In genomic region chr4:21690221-21690620, GRCm38 (mm10) we compare ENCODE assay signal across 28 mouse cellular contexts. TPM values are rescaled to one million over a fixed set of nuclear protein-coding genes. Genes with fewer than 3 reads are reported as not detected.
A peak's percentile ranks its signal among the peaks of the same experiment; 100 is the strongest.
DNase-seq lines count a peak whose midpoint lies in the region; ATAC-seq and TF ChIP-seq lines count a peak whose summit lies in the region.
"Had no signal": no experiment of that assay in that cellular context is flagged by ENCODE, and none has a peak within 500 bp of the region (broad histone marks: within the 10 kb centered on the region; RNA-seq: fewer than 3 reads in every experiment).

No protein-coding gene starts in this region.

- H3K9me3 ChIP-seq in forebrain, embryonic 12.5 days = no peaks in the 10 kb centered on the region
- H3K9me3 ChIP-seq in forebrain, embryonic 16.5 days (ENCODE audit: control insufficient read depth, low read length) = no peaks in the 10 kb centered on the region
- H3K9me3 ChIP-seq in midbrain, embryonic 12.5 days = no peaks in the 10 kb centered on the region
- no peaks in the 10 kb centered on the region for H3K9me3 ChIP-seq in midbrain, embryonic 16.5 days (replicated peaks; ENCODE audit: control insufficient read depth, low read length, poor library complexity, severe bottlenecking)
- 0 out of 2 replicates have a peak, but pooled peaks cover 6% of the 10 kb centered on the region for H3K9me3 ChIP-seq in forebrain, postnatal 0 days (ENCODE audit: low read length)
- H3K9me3 ChIP-seq in neural tube, embryonic 12.5 days = no peaks in the 10 kb centered on the region
- H3K9me3 ChIP-seq: embryonic facial prominence, embryonic 12.5 days; G1E; heart, embryonic 15.5 days; limb, embryonic 12.5 days; liver, embryonic 13.5 days had no signal

- H3K27me3 ChIP-seq in forebrain, embryonic 12.5 days = peaks cover 85% of the 10 kb centered on the region
- H3K27me3 ChIP-seq in forebrain, embryonic 16.5 days (replicated peaks; ENCODE audit: control insufficient read depth, insufficient read depth, low read length) = peaks cover 55% of the 10 kb centered on the region
- peaks cover 90% of the 10 kb centered on the region for H3K27me3 ChIP-seq in midbrain, embryonic 12.5 days
- peaks cover 57% of the 10 kb centered on the region for H3K27me3 ChIP-seq in midbrain, embryonic 16.5 days (ENCODE audit: control insufficient read depth, insufficient read depth, low read depth, low read length)
- H3K27me3 ChIP-seq in forebrain, postnatal 0 days (ENCODE audit: insufficient read depth, low read length) = peaks cover 68% of the 10 kb centered on the region
- H3K27me3 ChIP-seq in neural tube, embryonic 12.5 days (replicated peaks) = peaks cover 57% of the 10 kb centered on the region

- TF ChIP-seq CTCF in forebrain, postnatal 0 days (IDR thresholded peaks at IDR 0.05; ENCODE audit: low read depth) = no peak

- H3K9ac ChIP-seq in forebrain, embryonic 12.5 days = no peak overlapping the region
- no peak overlapping the region for H3K9ac ChIP-seq in forebrain, embryonic 16.5 days (replicated peaks; ENCODE audit: low read depth, low read length)
- H3K9ac ChIP-seq in midbrain, embryonic 12.5 days (replicated peaks) = no peak overlapping the region
- no peak overlapping the region for H3K9ac ChIP-seq in midbrain, embryonic 16.5 days (ENCODE audit: low read depth, low read length)
- H3K9ac ChIP-seq in forebrain, postnatal 0 days = no peak overlapping the region
- H3K9ac ChIP-seq in neural tube, embryonic 12.5 days = no peak overlapping the region
- H3K9ac ChIP-seq: embryonic facial prominence, embryonic 12.5 days; heart, embryonic 15.5 days; limb, embryonic 12.5 days; liver, embryonic 13.5 days; lung, embryonic 14.5 days had no signal

- DNase-seq in forebrain, postnatal 0 days = peak; percentile 11
- no peak for DNase-seq in ovary, adult 18-20 months (ENCODE audit: low spot score)
- DNase-seq: adrenal gland, postnatal 25 days; cerebellum, adult 11-12 months; gastrocnemius, postnatal 25 days; kidney, postnatal 4 days; layer of hippocampus, adult 9-11 months; liver, embryonic 13.5 days; lung, embryonic 14.5 days; lung, postnatal 4 days; right cerebral cortex, postnatal 25 days had no signal

- no peak for ATAC-seq in forebrain, embryonic 12.5 days (ENCODE audit: low FRiP score)
- ATAC-seq in forebrain, embryonic 16.5 days = no peak
- no peak for ATAC-seq in midbrain, embryonic 12.5 days (ENCODE audit: low FRiP score, low read depth)
- no peak for ATAC-seq in midbrain, embryonic 16.5 days
- no peak for ATAC-seq in forebrain, postnatal 0 days
- ATAC-seq in neural tube, embryonic 12.5 days (ENCODE audit: low FRiP score, low read depth) = no peak
- no peak for ATAC-seq in erythroblast, adult 5-6 weeks (replicated peaks; ENCODE audit: low FRiP score, poor library complexity, severe bottlenecking)
- ATAC-seq: intestine, embryonic 16.5 days had no signal

- H3K4me2 ChIP-seq in forebrain, embryonic 12.5 days = peak overlapping the region; percentile 86; the same call in 1 of the 2 replicates
- no peak overlapping the region for H3K4me2 ChIP-seq in forebrain, embryonic 16.5 days (ENCODE audit: low read length)
- H3K4me2 ChIP-seq in midbrain, embryonic 12.5 days (replicated peaks) = peak overlapping the region; percentile 67; the same call in 1 of the 2 replicates
- no peak overlapping the region for H3K4me2 ChIP-seq in midbrain, embryonic 16.5 days (ENCODE audit: low read length)
- H3K4me2 ChIP-seq in forebrain, postnatal 0 days (ENCODE audit: low read depth) = no peak overlapping the region
- H3K4me2 ChIP-seq in neural tube, embryonic 12.5 days (replicated peaks) = peak overlapping the region; percentile 87
- H3K4me2 ChIP-seq: embryonic facial prominence, embryonic 12.5 days; limb, embryonic 12.5 days; liver, embryonic 13.5 days; lung, embryonic 14.5 days had no signal

- H3K27ac ChIP-seq in forebrain, embryonic 12.5 days = no peak overlapping the region
- no peak overlapping the region for H3K27ac ChIP-seq in forebrain, embryonic 16.5 days (ENCODE audit: low read length)
- H3K27ac ChIP-seq in midbrain, embryonic 12.5 days (replicated peaks) = no peak overlapping the region
- no peak overlapping the region for H3K27ac ChIP-seq in midbrain, embryonic 16.5 days (ENCODE audit: low read length)
- H3K27ac ChIP-seq in forebrain, postnatal 0 days (ENCODE audit: low read depth, low read length) = no peak overlapping the region
- no peak overlapping the region for H3K27ac ChIP-seq in neural tube, embryonic 12.5 days
- H3K27ac ChIP-seq: embryonic facial prominence, embryonic 12.5 days; heart, embryonic 15.5 days; limb, embryonic 12.5 days; liver, embryonic 13.5 days had no signal

- 5% methylated on average over 7 of the region's 7 CpGs for WGBS in forebrain, embryonic 12.5 days
- WGBS in forebrain, embryonic 16.5 days = 3% methylated on average over 7 of the region's 7 CpGs
- 6% methylated on average over 7 of the region's 7 CpGs for WGBS in midbrain, embryonic 12.5 days
- WGBS in midbrain, embryonic 16.5 days = 5% methylated on average over 7 of the region's 7 CpGs
- 5% methylated on average over 7 of the region's 7 CpGs for WGBS in forebrain, postnatal 0 days
- 2% methylated on average over 7 of the region's 7 CpGs for WGBS in neural tube, embryonic 12.5 days

- H3K36me3 ChIP-seq in forebrain, embryonic 12.5 days (replicated peaks) = no peaks in the 10 kb centered on the region
- H3K36me3 ChIP-seq in forebrain, embryonic 16.5 days (ENCODE audit: control insufficient read depth, insufficient read depth) = no peaks in the 10 kb centered on the region
- H3K36me3 ChIP-seq in midbrain, embryonic 12.5 days = no peaks in the 10 kb centered on the region
- H3K36me3 ChIP-seq in midbrain, embryonic 16.5 days (ENCODE audit: control insufficient read depth, insufficient read depth, low read length) = no peaks in the 10 kb centered on the region
- no peaks in the 10 kb centered on the region for H3K36me3 ChIP-seq in forebrain, postnatal 0 days (ENCODE audit: insufficient read depth)
- no peaks in the 10 kb centered on the region for H3K36me3 ChIP-seq in neural tube, embryonic 12.5 days
- H3K36me3 ChIP-seq: embryonic facial prominence, embryonic 12.5 days; G1E; heart, embryonic 15.5 days; limb, embryonic 12.5 days; liver, embryonic 13.5 days had no signal

- H3K4me3 ChIP-seq in forebrain, embryonic 12.5 days (replicated peaks) = no peak overlapping the region
- H3K4me3 ChIP-seq in forebrain, embryonic 16.5 days (replicated peaks; ENCODE audit: low read length) = no peak overlapping the region
- no peak overlapping the region for H3K4me3 ChIP-seq in midbrain, embryonic 12.5 days
- no peak overlapping the region for H3K4me3 ChIP-seq in midbrain, embryonic 16.5 days (ENCODE audit: low read depth, low read length)
- no peak overlapping the region for H3K4me3 ChIP-seq in forebrain, postnatal 0 days (ENCODE audit: low read depth, low read length)
- no peak overlapping the region for H3K4me3 ChIP-seq in neural tube, embryonic 12.5 days
- H3K4me3 ChIP-seq: embryonic facial prominence, embryonic 12.5 days; limb, embryonic 12.5 days; liver, embryonic 13.5 days had no signal

- peaks cover 33% of the 10 kb centered on the region for H3K4me1 ChIP-seq in forebrain, embryonic 12.5 days
- H3K4me1 ChIP-seq in forebrain, embryonic 16.5 days (replicated peaks; ENCODE audit: control insufficient read depth, insufficient read depth, low read length) = peaks cover 18% of the 10 kb centered on the region
- H3K4me1 ChIP-seq in midbrain, embryonic 12.5 days = peaks cover 28% of the 10 kb centered on the region
- peaks cover 7% of the 10 kb centered on the region for H3K4me1 ChIP-seq in midbrain, embryonic 16.5 days (ENCODE audit: control insufficient read depth, insufficient read depth, low read length)
- H3K4me1 ChIP-seq in forebrain, postnatal 0 days (ENCODE audit: insufficient read depth) = 0 out of 2 replicates have a peak, but pooled peaks cover 4% of the 10 kb centered on the region
- H3K4me1 ChIP-seq in neural tube, embryonic 12.5 days = peaks cover 24% of the 10 kb centered on the region; the same call in 1 of the 2 replicates
- H3K4me1 ChIP-seq: embryonic facial prominence, embryonic 12.5 days had no signal

RNA-seq across cellular contexts. Expression of gene Prdm13, which starts 4.5 kb away (rescaled TPM):
- polyA plus RNA-seq in forebrain, embryonic 12.5 days (2016; fragmentation: Nextera tagmentation; extraction: Ambion mirVana) = 0.42 and 0.60 TPM in 2 replicates
- not detected in 2 replicates for polyA plus RNA-seq in forebrain, embryonic 16.5 days (2015; fragmentation: Nextera tagmentation; extraction: Ambion mirVana)
- 0.17 and 1.4 TPM in 2 replicates for polyA plus RNA-seq in midbrain, embryonic 12.5 days (2016; fragmentation: Nextera tagmentation; extraction: Ambion mirVana)
- polyA plus RNA-seq in midbrain, embryonic 16.5 days (2015; fragmentation: Nextera tagmentation; extraction: Ambion mirVana) = 0.24 and 0.32 TPM in 2 replicates
- 0.38 and 1.5 TPM in 2 replicates for total RNA-seq in forebrain, postnatal 0 days (2014; rRNA removed)
- not detected in 2 replicates for polyA plus RNA-seq in forebrain, postnatal 0 days (2015; fragmentation: Nextera tagmentation; extraction: Ambion mirVana)
- 12.6 and 13.3 TPM in 2 replicates for polyA plus RNA-seq in neural tube, embryonic 12.5 days (2016; fragmentation: Nextera tagmentation; extraction: Ambion mirVana)
- total RNA-seq in erythroblast, adult 5-6 weeks (2015; ENCODE audit: low replicate concordance) = not detected in 2 replicates
- not detected in 2 replicates for total RNA-seq in erythroblast, adult 5-6 weeks (2017; ENCODE audit: low replicate concordance)
- total RNA-seq: adrenal gland, postnatal 25 days; gastrocnemius, postnatal 25 days; heart, adult 8-10 months; hematopoietic stem cell, adult 5-6 weeks had no signal
- polyA plus RNA-seq: G1E; heart, embryonic 15.5 days; intestine, embryonic 16.5 days; kidney, embryonic 14.5 days; limb, embryonic 12.5 days; liver, embryonic 13.5 days; lung, embryonic 14.5 days; stomach, embryonic 16.5 days; thymus, postnatal 0 days; urinary bladder, adult 2 months had no signal

RNA-seq across cellular contexts. Expression of gene Ccnc, which starts 37.3 kb away (rescaled TPM):
- 63.7 and 67.2 TPM in 2 replicates for polyA plus RNA-seq in forebrain, embryonic 12.5 days (2016; fragmentation: Nextera tagmentation; extraction: Ambion mirVana)
- polyA plus RNA-seq in forebrain, embryonic 16.5 days (2015; fragmentation: Nextera tagmentation; extraction: Ambion mirVana) = 68.4 and 68.5 TPM in 2 replicates
- polyA plus RNA-seq in midbrain, embryonic 12.5 days (2016; fragmentation: Nextera tagmentation; extraction: Ambion mirVana) = 67.8 and 68.9 TPM in 2 replicates
- 75.0 and 78.6 TPM in 2 replicates for polyA plus RNA-seq in midbrain, embryonic 16.5 days (2015; fragmentation: Nextera tagmentation; extraction: Ambion mirVana)
- total RNA-seq in forebrain, postnatal 0 days (2014; rRNA removed) = 40.8 and 47.5 TPM in 2 replicates
- 44.2 and 56.0 TPM in 2 replicates for polyA plus RNA-seq in forebrain, postnatal 0 days (2015; fragmentation: Nextera tagmentation; extraction: Ambion mirVana)
- polyA plus RNA-seq in neural tube, embryonic 12.5 days (2016; fragmentation: Nextera tagmentation; extraction: Ambion mirVana) = 67.9 and 71.8 TPM in 2 replicates
- 17.5 and 28.0 TPM in 2 replicates for total RNA-seq in erythroblast, adult 5-6 weeks (2015; ENCODE audit: low replicate concordance)
- total RNA-seq in erythroblast, adult 5-6 weeks (2017; ENCODE audit: low replicate concordance) = 19.7 and 23.0 TPM in 2 replicates

Comparison
In these comparisons a context has a peak if more than half of its experiments do, and no peak if none do; other contexts are left out.
1. H3K4me2 ChIP-seq: peak in forebrain, embryonic 12.5 days (single experiment), midbrain, embryonic 12.5 days (single experiment) and neural tube, embryonic 12.5 days (single experiment); none in forebrain, embryonic 16.5 days (single experiment), midbrain, embryonic 16.5 days (single experiment) and forebrain, postnatal 0 days (single experiment).